Mouse (Mus musculus) activated CD4-positive, CD25-positive, alpha-beta regulatory T cell (primary cell): ENCODE results near the gene Gcsh. TPM values are rescaled to one million over a fixed set of nuclear protein-coding genes. Genes with fewer than 3 reads are reported as not detected.

ENCODE experiments used
- polyA plus RNA-seq, 2 experiments: library from polyadenylated mRNA; unstranded; fragments of 100-300 nt; shearing (Covaris generic); gene quantifications; one replicate each; pipeline ENCODE4 v1.2.1; 2017

The Gcsh gene
- 10 to 100 TPM; 24.6 to 28.2 TPM for polyA plus RNA-seq

DNA sequence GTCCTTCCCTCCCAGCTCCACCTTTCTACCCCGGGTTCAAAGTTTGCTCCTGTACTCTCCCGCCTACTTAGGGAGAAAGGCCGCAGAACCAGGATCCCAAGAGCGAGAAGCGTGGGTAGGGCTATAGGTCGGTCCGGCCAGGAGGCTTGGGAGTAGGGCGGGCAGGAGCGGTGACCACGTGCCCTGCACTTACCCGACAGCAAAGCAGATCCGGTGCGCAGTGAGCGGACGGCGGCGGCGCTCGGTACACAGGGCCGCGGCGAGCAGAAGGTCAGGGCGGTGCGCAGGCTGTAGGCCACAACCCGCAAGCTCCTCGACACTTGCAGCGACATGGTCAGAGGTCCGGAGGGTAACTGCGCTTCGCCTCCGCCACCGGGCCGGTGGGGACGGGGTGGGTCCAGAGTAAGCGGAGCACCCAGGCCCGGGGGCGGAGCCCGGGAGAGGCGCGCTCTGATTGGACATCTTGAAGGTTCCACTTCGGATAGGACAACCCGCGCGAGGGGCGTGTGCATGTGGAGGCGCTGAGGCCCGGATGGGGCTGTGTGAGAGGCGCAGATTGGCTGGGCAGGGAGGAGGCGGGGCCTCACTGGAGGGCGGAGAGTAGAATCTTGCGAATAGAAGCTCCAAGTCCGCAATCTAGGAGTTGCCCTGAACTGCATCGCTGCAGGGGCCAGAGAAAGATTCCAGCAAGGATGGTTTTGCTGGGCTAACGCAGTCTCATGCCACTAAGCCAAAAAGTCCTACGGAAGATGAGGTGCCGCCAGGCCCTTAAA is at the start of gene Gcsh:
Gene Gcsh, minus strand, starts transcription at position 443 of the 773 bp plus-strand sequence.

DNA sequence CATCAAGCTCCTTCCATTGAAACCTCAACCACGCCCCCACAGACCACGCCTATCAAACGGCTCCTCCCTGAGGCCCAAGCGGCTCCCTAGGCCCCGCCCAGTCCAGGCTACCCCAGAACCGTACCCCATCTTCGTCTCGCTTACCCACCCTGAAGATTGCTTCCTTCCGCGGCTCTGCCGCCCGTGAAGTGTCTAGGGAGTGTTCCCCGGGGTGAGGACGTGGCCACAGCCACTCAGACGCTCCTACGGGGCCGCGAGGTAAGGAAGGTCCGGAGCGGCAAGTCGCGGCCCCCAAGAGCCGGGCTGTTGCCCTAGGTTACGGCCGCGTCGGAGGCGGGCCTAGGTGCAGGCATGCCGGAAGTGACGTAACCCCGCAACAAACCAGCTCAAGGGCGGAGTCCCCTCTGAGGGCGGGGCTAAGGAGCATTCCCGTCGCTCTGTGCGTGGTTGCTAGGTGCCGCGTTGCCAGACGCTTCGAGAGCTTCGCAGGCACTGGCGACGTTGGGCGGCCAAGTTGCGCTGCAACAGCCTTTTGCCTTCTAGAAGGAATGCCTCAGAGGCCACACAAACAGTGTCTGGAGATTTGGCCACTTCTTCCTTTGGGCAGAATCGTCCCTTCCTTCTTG is 14.6 kb downstream of the Gcsh start, which contains the start of gene 1700030J22Rik:
Gene 1700030J22Rik, minus strand, starts transcription at position 329 of the 626 bp plus-strand sequence.

DNA sequence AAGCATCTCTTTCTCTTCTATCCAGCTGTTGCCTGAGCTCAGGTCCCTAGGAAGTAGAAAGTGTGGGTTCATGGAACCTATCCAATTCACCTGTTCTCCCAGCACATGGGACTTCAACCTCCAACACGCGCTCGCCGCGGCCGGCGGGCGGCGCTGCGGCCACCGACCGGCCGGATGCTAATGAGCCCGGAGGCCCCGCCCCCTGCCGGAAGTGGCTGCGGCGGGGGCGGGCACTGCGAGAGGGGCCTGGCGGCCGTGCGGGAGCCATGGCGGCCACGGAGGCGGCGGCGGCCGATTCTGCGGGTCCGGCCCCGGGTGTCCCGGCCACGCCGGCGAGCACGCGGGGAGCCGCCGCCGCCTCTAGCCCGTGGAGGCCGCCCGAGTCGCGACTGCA is 50.2 kb downstream of the Gcsh start, which contains the start of gene Atmin:
Gene Atmin, plus strand, starts transcription at position 233 of the 394 bp plus-strand sequence.

Other genes with a start within 250 kb of the Gcsh start
- gene Cmc2, start 72.1 kb downstream of the Gcsh start, polyA plus RNA-seq, result 10 to 100 TPM; 35.8 to 45.0 TPM
- 1 to 10 TPM; 5.0 TPM for gene Cenpn, start 71.8 kb downstream of the Gcsh start, polyA plus RNA-seq
- gene Atmin, start 50.1 kb downstream of the Gcsh start, polyA plus RNA-seq, result 10 to 100 TPM; 16.3 to 24.4 TPM
- under 1 TPM; 0.26 to 0.36 TPM for gene 1700030J22Rik, start 14.6 kb downstream of the Gcsh start, polyA plus RNA-seq
- gene Pkd1l2, start 88.9 kb upstream of the Gcsh start, polyA plus RNA-seq, result under 1 TPM in 1 of 2 experiments, not detected in 1; 0.27 TPM
- gene Bco1, start 102.3 kb upstream of the Gcsh start, polyA plus RNA-seq, result not detected
- gene Gan, start 164.6 kb upstream of the Gcsh start, polyA plus RNA-seq, result 1 to 10 TPM; 1.6 to 2.0 TPM